Mouse (Mus musculus): Measurements from ENCODE around the gene St6galnac5.

GRCm38 (mm10) chr3:152792601-152793000 lies 189.4 kb downstream of the St6galnac5 start:
- no peak for TF ChIP-seq MYOG (IDR thresholded peaks at IDR 0.05; ENCODE audit: control insufficient read depth in 1 of 3, insufficient read depth in 1 of 3, insufficient read length in 2 of 3, low read depth in 2 of 3)
- no peak for TF ChIP-seq MAX (IDR thresholded peaks at IDR 0.05; ENCODE audit: low read depth)
- TF ChIP-seq POLR2A (IDR thresholded peaks at IDR 0.05; ENCODE audit: insufficient read length, low read depth), result no peak

Data from myocyte (in vitro differentiated cells).